Mouse (Mus musculus) MEL-GATA-1-ER (cell line): Measurements from ENCODE around the gene Vmn2r20.
"Not testable (repeated sequence)": the region's sequence is repeated elsewhere in the genome, so short reads cannot be mapped to it uniquely, and the experiment has no call there.

Experiments used
- DNase-seq: peaks from one replicate; pipeline ENCODE4 v3.0.0-alpha.2; 2012; ENCODE audit warnings: low read depth; ENCODE audit errors: extremely low read depth

Gene Vmn2r20

DNA sequence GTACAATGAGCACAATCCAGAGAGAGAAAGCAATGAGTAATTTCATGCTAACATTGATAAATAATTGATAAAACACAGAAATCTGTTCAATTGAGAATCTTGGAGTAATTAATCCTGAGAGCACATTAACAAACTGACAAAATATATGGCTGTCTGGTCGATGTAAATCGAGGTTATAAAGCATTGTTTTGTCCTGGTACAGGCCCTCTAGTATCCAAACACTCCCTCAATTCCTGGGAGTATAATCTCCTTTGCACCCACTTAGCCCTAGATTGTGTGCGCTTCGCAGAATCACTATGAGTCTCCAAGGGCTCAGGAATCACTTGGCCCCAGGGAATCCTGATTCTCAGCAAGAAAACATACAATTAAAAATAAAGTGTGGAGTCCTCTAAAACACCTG, at the start of gene Vmn2r20:
Gene Vmn2r20 (minus strand): TSS at position 101 of the 400 bp plus-strand sequence.
- not testable (repeated sequence) for DNase-seq

DNA sequence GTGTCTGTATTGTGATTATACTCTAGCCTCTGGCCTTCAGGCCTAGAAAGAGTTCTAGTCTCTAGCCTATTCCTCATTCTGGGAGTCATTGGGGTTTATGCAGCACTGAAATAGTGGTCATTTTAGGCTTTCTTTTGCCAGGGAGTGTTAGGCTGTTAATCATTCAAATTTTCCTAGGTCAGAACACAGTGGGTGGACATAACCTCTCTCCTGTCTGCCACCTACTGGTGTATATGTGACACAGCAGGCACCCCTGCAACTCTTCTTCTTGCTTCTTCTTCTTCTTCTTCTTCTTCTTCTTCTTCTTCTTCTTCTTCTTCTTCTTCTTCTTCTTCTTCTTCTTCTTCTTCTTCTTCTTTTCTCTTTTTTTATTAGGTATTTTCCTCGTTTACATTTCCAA, 6.5 kb upstream of the Vmn2r20 start:
- DNase-seq: not testable (repeated sequence)

DNA sequence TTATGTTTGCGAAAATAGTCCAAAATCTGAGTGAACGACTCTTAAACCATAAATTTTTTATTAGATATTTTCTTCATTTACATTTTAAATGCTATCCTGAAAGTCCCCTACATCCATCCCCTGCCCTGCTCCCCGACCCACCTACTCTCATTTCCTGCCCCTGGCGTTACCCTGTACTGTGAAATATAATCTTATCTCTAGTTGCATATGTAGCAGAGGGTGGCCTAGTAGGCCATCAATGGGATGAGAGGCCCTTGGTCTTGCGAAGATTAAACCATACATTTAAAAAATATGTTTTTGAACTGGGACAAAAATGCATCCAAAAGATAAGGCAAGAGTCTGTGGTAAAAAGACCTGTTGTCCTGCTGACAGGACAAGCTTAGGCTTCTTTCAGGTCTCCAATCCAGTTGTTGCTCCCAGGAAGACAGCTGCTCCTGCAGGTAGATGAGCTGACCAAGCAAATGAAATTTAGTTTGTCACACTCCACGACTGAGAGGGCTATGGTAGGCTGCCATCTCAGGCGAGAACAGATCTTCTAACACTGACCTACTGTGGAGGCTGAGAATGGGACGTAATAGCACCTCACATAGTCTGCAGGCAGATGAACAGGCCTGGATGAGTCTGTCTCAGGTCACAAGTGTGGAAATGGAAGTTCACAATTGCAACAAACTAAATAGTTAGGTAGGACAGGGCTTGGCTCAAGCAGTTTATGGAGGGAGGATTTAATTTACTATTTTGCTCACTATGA, 10.8 kb downstream of the Vmn2r20 start:
- DNase-seq: not testable (repeated sequence)

DNA sequence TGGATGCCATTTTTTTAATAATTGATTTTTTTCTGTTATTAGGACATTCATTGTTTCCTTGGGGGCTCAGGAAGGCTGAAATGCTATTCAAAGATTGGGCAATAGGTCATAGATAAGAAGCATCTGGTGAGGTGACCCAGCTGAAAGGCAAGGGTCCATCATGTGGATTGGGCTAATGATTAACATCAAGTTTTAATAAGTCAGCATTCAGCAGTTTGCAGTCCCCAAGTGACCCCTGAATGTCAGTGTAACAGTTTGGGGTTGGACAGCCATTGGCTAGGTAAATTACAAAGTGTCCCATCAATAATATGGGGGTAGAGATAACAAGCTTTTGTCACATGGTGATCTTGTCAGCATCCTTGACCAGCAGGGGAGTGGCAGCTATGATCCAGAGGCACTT, 29.1 kb downstream of the Vmn2r20 start:
- not testable (repeated sequence) for DNase-seq

DNA sequence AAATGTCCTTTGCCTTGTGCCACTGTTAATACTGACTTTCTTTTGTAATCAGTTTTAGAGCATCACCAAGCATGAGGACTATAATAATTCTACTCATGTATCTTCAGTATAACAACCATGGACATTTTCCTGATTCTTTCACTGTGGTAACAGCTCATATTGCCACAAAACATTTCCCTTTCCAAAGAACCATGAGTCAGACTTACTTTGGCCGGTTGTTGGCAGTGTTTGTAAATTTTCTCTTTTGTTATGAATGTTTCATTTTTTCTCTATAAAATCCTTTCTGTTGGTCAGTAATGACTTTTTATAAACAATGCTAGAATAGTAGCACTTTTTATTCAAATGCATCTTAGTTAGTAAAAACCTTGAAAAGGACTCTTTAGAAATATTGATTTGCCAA, 71.8 kb downstream of the Vmn2r20 start:
- DNase-seq: no peak

DNA sequence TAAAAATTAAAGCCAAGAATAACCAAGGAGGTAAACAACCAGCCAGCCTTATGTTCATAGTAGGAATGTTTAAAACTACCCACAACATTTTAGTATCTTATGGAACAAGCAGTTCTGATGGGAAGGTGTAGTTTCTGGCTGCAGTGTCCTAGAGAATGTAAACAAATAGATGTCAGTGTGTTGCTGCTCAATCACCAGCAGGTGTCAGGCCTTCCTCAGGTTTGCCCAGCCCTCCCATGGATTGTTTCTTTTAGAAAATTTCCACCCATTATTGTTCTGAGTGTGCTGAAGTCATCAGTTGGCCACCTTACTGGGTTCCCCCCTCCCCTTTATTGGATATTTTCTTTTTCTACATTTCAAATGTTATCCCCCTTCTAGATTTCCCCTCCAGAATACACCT, 77.8 kb downstream of the Vmn2r20 start:
- no peak for DNase-seq

DNA sequence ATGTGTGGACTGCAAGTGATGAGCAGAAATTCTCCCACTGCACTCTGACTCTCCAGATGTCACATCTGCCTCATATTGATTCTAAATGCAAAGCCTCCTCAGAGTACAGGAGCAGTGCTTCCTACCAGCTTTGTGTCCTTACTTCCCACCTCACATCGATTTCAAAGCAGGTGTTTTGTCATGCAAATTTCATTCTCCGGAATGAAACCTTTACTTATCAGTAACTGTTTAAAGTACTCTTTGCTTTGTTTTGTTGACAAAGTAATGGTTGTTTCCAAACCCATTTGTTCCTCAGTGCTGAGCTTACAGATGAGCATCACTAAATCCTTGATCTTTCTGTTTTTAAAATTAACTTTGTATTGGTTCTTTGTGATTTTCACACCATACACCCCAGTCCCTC, 85.4 kb downstream of the Vmn2r20 start:
- DNase-seq: no peak
